Mouse (Mus musculus) intestine, embryonic 14.5 days (tissue): Measurements from ENCODE around the gene Nudcd3. TPM values are rescaled to one million over a fixed set of nuclear protein-coding genes. Genes with fewer than 3 reads are reported as not detected.

Source experiments
- ATAC-seq: fragments of 200-750 bp; cut with Nextera tagmentation; replicated peaks from 2 replicates; pipeline ENCODE4 v1.8.0; 2017; ENCODE audit warnings: low read depth, moderate number of reproducible peaks, moderate TSS enrichment, moderate library complexity; ENCODE audit not compliant: low FRiP score, low TSS enrichment
- DNase-seq: peaks from one replicate; pipeline ENCODE4 v3.0.0-alpha.2; 2018; ENCODE audit warnings: low spot score
- H3K27ac ChIP-seq: fragments of 300-500 bp; sonication (generic); 2 replicates; pipeline ENCODE4 v1.5.1; 2014; ENCODE audit warnings: low read depth, mild to moderate bottlenecking, control low read depth
- H3K27me3 ChIP-seq: fragments of 300-500 bp; sonication (generic); replicated peaks from 2 replicates; pipeline ENCODE4 v1.6.1; 2014; ENCODE audit warnings: low read length, control low read depth; ENCODE audit not compliant: control insufficient read depth, insufficient read depth
- H3K36me3 ChIP-seq: fragments of 300-500 bp; sonication (generic); 2 replicates; pipeline ENCODE4 v1.6.1; 2014; ENCODE audit warnings: low read length, control low read depth; ENCODE audit not compliant: control insufficient read depth, insufficient read depth
- H3K4me1 ChIP-seq: fragments of 300-500 bp; sonication (generic); replicated peaks from 2 replicates; pipeline ENCODE4 v1.6.1; 2014; ENCODE audit warnings: low read length, control low read depth, mixed read lengths; ENCODE audit not compliant: control insufficient read depth, insufficient read depth
- H3K4me2 ChIP-seq: fragments of 300-500 bp; sonication (generic); 2 replicates; pipeline ENCODE4 v1.6.1; 2014; ENCODE audit warnings: low read length
- H3K4me3 ChIP-seq: fragments of 300-500 bp; sonication (generic); 2 replicates; pipeline ENCODE4 v1.5.1; 2014; ENCODE audit warnings: low read depth, low read length, control low read depth, mixed read lengths
- H3K9ac ChIP-seq: fragments of 300-500 bp; sonication (generic); 2 replicates; pipeline ENCODE4 v1.6.1; 2014; ENCODE audit warnings: mild to moderate bottlenecking, low read length
- H3K9me3 ChIP-seq: fragments of 300-500 bp; sonication (generic); 2 replicates; pipeline ENCODE4 v1.6.1; 2016; ENCODE audit warnings: low read length, control low read depth; ENCODE audit not compliant: control insufficient read depth
- WGBS: fragments of 180-500 bp; shearing (Covaris S2); extraction: QIAGEN DNeasy Blood & Tissue Kit; methylation state at CpG from one replicate; pipeline ENCODE4 v1.1.7; 2014; 5-methylcytosine and 5-hydroxymethylcytosine counted together
- polyA plus RNA-seq: library from polyadenylated mRNA; unstranded; fragments of >200 nt; fragmentation: Nextera tagmentation; extraction: Ambion mirVana; gene quantifications from 2 replicates; pipeline ENCODE4 v1.2.1, GENCODE M21; 2014

The Nudcd3 gene
- polyA plus RNA-seq, 1 experiment from 2014 or later, result 37.8 TPM

- Histone ChIP-seq H3K9me3 (no peaks in the 10 kb centered on the region), H3K4me2 (no peak overlapping the region), H3K36me3 (peaks cover 14% of the 10 kb centered on the region), H3K9ac (no peak overlapping the region), H3K4me3 (no peak overlapping the region), H3K27me3 (no peaks in the 10 kb centered on the region), H3K27ac (no peak overlapping the region), H3K4me1 (peaks cover 10% of the 10 kb centered on the region)
- no peak for DNase-seq
- 60% methylated on average over 11 of the region's 11 CpGs for WGBS
- ATAC-seq, result no peak
These were observed 15.8 kb downstream of the Nudcd3 start for GRCm38 (mm10) chr11:6184202-6184935.

- ATAC-seq (no peak), DNase-seq (no peak)
- peaks cover 5% of the 10 kb centered on the region; the same call in 1 of the 2 replicates for H3K36me3 ChIP-seq
- no peak overlapping the region for H3K27ac ChIP-seq
- H3K9me3 ChIP-seq, result no peaks in the 10 kb centered on the region
- no peaks in the 10 kb centered on the region for H3K27me3 ChIP-seq
- H3K4me2 ChIP-seq, result no peak overlapping the region
- H3K9ac ChIP-seq, result no peak overlapping the region
- peaks cover 21% of the 10 kb centered on the region for H3K4me1 ChIP-seq
- no peak overlapping the region for H3K4me3 ChIP-seq
- WGBS, result 69% methylated on average over 2 of the region's 2 CpGs
These were observed 17.0 kb downstream of the Nudcd3 start for GRCm38 (mm10) chr11:6183246-6183645.

- H3K9ac ChIP-seq, result no peak overlapping the region
- H3K4me1 ChIP-seq, result peaks cover 24% of the 10 kb centered on the region
- ATAC-seq (no peak), DNase-seq (no peak)
- no peaks in the 10 kb centered on the region for H3K27me3 ChIP-seq
- no peak overlapping the region for H3K4me3 ChIP-seq
- H3K4me2 ChIP-seq, result no peak overlapping the region
- 63% methylated on average over 6 of the region's 6 CpGs for WGBS
- no peaks in the 10 kb centered on the region for H3K9me3 ChIP-seq
- H3K27ac ChIP-seq, result no peak overlapping the region
- H3K36me3 ChIP-seq, result 0 out of 2 replicates have a peak, but pooled peaks cover 2% of the 10 kb centered on the region
These were observed 19.3 kb downstream of the Nudcd3 start for GRCm38 (mm10) chr11:6180811-6181399.

DNA sequence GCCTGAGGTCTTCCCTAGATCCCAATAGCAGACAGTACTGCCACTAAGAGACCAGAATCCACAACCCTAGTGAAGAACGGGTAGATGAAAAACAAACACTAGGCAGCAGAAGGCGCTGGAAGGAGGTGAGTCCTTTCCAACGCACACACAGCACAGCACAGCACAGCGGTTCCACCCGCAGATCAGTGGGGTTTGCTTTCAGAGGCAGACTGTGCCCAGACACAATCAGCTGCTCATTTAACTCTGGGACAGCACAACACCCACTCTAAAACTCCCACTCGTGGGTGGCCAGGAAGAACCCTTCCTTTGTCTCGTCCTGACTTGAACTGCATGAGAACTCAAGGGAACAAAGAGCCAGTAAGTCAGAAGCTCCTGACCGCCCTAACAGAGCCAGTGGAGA, 21.0 kb downstream of the Nudcd3 start:
- DNase-seq (no peak), ATAC-seq (no peak)
- Histone ChIP-seq H3K4me3 (no peak overlapping the region), H3K27me3 (no peaks in the 10 kb centered on the region), H3K9me3 (no peaks in the 10 kb centered on the region), H3K4me1 (peaks cover 25% of the 10 kb centered on the region), H3K27ac (no peak overlapping the region), H3K36me3 (no peaks in the 10 kb centered on the region), H3K4me2 (no peak overlapping the region), H3K9ac (no peak overlapping the region)
- 20% methylated on average over 8 of the region's 8 CpGs for WGBS

DNA sequence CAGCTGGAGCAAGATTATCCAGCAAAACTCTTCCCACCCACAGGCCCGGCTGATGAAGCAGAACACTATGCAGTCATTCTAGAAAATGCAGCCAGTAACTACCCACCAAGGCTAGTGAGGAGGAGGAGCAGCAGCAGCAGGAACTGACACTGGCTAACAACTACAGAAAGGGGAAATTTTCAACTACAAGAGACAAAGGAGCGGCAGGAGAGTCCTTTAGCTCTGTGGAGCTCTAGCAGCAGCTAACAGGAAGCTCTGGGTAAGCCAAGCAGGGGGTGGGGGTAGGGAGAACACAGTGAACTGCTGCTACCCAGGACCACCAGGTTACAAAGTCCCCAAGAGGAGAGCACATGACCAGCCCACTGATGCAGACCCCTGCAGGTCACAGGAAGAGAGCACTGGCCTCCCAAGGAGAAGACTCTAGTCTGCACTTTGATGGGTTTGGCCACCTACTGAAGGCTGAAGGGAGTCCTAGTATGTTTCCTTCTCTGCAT, 21.5 kb downstream of the Nudcd3 start:
- H3K4me2 ChIP-seq, result no peak overlapping the region
- H3K4me1 ChIP-seq, result peaks cover 24% of the 10 kb centered on the region
- no peaks in the 10 kb centered on the region for H3K36me3 ChIP-seq
- ATAC-seq (no peak), DNase-seq (no peak)
- H3K27ac ChIP-seq, result no peak overlapping the region
- no peaks in the 10 kb centered on the region for H3K27me3 ChIP-seq
- H3K9ac ChIP-seq, result no peak overlapping the region
- H3K4me3 ChIP-seq, result no peak overlapping the region
- WGBS, result 18% methylated on average over 2 of the region's 2 CpGs
- no peaks in the 10 kb centered on the region for H3K9me3 ChIP-seq

- Histone ChIP-seq H3K4me2 (no peak overlapping the region), H3K36me3 (no peaks in the 10 kb centered on the region), H3K4me3 (no peak overlapping the region), H3K4me1 (peaks cover 24% of the 10 kb centered on the region), H3K27me3 (no peaks in the 10 kb centered on the region), H3K9ac (no peak overlapping the region), H3K27ac (no peak overlapping the region), H3K9me3 (no peaks in the 10 kb centered on the region)
- DNase-seq (no peak), ATAC-seq (no peak)
- 82% methylated on average over 8 of the region's 8 CpGs for WGBS
These were observed 22.3 kb downstream of the Nudcd3 start for GRCm38 (mm10) chr11:6177781-6178420.

DNA sequence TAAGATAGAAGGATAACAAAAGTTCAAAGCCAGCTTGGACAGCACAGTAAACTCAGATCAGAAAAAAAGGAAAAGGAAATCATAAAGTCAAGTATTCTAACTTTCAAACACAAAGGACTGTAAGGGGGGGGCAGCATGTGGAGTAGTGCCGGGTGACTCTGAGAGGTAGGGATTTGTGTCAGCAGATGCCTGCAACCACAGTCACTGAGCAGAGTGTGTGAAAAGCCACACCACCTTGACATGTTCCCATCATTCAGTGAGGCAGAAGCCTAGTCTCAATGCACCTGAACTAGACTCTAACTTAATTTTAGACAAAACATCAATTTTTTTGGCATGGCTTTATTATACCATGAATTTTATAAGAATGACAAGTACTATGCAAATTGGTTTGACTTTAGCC, 24.7 kb downstream of the Nudcd3 start:
- no peak overlapping the region for H3K9ac ChIP-seq
- H3K4me3 ChIP-seq, result no peak overlapping the region
- no peak overlapping the region for H3K4me2 ChIP-seq
- no peaks in the 10 kb centered on the region for H3K36me3 ChIP-seq
- 50% methylated on average over 1 of the region's 1 CpGs for WGBS
- no peaks in the 10 kb centered on the region for H3K27me3 ChIP-seq
- peaks cover 24% of the 10 kb centered on the region for H3K4me1 ChIP-seq
- no peaks in the 10 kb centered on the region for H3K9me3 ChIP-seq
- no peak for DNase-seq
- no peak for ATAC-seq
- no peak overlapping the region for H3K27ac ChIP-seq

DNA sequence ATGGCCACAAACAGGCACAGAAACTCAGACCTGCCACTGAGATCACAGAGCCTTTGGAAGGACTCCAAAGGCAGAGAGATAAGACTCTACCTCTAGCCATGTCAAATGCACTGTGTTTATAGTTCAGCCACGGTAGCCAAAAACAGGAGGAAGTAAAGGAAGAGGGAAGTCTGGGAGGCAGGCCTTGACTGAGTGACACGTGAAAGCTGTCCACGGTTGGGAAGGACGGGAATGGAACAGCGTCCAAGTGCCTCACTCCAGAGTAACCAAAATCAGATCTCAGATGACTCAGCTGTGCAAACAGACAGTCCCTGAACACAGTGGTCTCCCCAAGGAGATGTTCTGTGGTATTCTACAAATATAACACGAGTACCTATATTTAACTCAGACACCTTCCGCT, 25.5 kb downstream of the Nudcd3 start:
- DNase-seq (no peak), ATAC-seq (no peak)
- Histone ChIP-seq H3K4me1 (peaks cover 24% of the 10 kb centered on the region), H3K9me3 (no peaks in the 10 kb centered on the region), H3K27ac (no peak overlapping the region), H3K4me3 (no peak overlapping the region), H3K36me3 (no peaks in the 10 kb centered on the region), H3K9ac (no peak overlapping the region), H3K4me2 (no peak overlapping the region), H3K27me3 (no peaks in the 10 kb centered on the region)
- WGBS, result 63% methylated on average over 7 of the region's 7 CpGs
